Mouse (Mus musculus): ENCODE measurements around the gene Serping1. TPM values are rescaled to one million over a fixed set of nuclear protein-coding genes. Genes with fewer than 3 reads are reported as not detected.

Gene Serping1
- polyA plus RNA-seq, 1 experiment from 2014 or later = 32.2 TPM

- 70% methylated on average over 8 of the region's 8 CpGs for WGBS
- 0 out of 2 replicates have a peak, but pooled peaks cover 3% of the 10 kb centered on the region for H3K36me3 ChIP-seq
- peaks cover 4% of the 10 kb centered on the region; the same call in 1 of the 2 replicates for H3K9me3 ChIP-seq (replicated peaks)
- no peak overlapping the region for H3K27ac ChIP-seq (ENCODE audit: poor library complexity, severe bottlenecking)
- H3K27me3 ChIP-seq (replicated peaks) = no peaks in the 10 kb centered on the region
- H3K9ac ChIP-seq = no peak overlapping the region
- H3K4me1 ChIP-seq (replicated peaks) = no peaks in the 10 kb centered on the region
- ATAC-seq (ENCODE audit: insufficient number of reproducible peaks, low FRiP score) = no peak
- H3K4me2 ChIP-seq = no peak overlapping the region
- no peak overlapping the region for H3K4me3 ChIP-seq
These were observed 14.5 kb downstream of the Serping1 start for GRCm38 (mm10) chr2:84760777-84761176.

GRCm38 (mm10) chr2:84758542-84759127 lies 16.6 kb downstream of the Serping1 start:
- Histone ChIP-seq H3K27ac (ENCODE audit: poor library complexity, severe bottlenecking) (no peak overlapping the region), H3K4me1 (replicated peaks) (no peaks in the 10 kb centered on the region), H3K4me3 (no peak overlapping the region), H3K9me3 (replicated peaks) (no peaks in the 10 kb centered on the region), H3K9ac (no peak overlapping the region), H3K27me3 (replicated peaks) (no peaks in the 10 kb centered on the region), H3K4me2 (no peak overlapping the region), H3K36me3 (no peaks in the 10 kb centered on the region)
- WGBS = 2% methylated on average over 2 of the region's 2 CpGs
- peak; percentile 25; the same call in 1 of the 2 replicates for ATAC-seq (ENCODE audit: insufficient number of reproducible peaks, low FRiP score)

- H3K27ac ChIP-seq (ENCODE audit: poor library complexity, severe bottlenecking) = no peak overlapping the region
- H3K9ac ChIP-seq = no peak overlapping the region
- WGBS = 54% methylated on average over 7 of the region's 7 CpGs
- ATAC-seq (ENCODE audit: insufficient number of reproducible peaks, low FRiP score) = no peak
- H3K27me3 ChIP-seq (replicated peaks) = no peaks in the 10 kb centered on the region
- H3K4me1 ChIP-seq (replicated peaks) = no peaks in the 10 kb centered on the region
- no peak overlapping the region for H3K4me2 ChIP-seq
- no peaks in the 10 kb centered on the region for H3K36me3 ChIP-seq
- H3K4me3 ChIP-seq = no peak overlapping the region
- no peaks in the 10 kb centered on the region for H3K9me3 ChIP-seq (replicated peaks)
These were observed 18.1 kb downstream of the Serping1 start for GRCm38 (mm10) chr2:84757026-84757682.

GRCm38 (mm10) chr2:84756245-84756644 lies 19.0 kb downstream of the Serping1 start:
- H3K4me2 ChIP-seq = no peak overlapping the region
- H3K27me3 ChIP-seq (replicated peaks) = no peaks in the 10 kb centered on the region
- H3K27ac ChIP-seq (ENCODE audit: poor library complexity, severe bottlenecking) = no peak overlapping the region
- 66% methylated on average over 5 of the region's 5 CpGs for WGBS
- no peak overlapping the region for H3K4me3 ChIP-seq
- H3K9me3 ChIP-seq (replicated peaks) = no peaks in the 10 kb centered on the region
- no peak overlapping the region for H3K9ac ChIP-seq
- no peak for ATAC-seq (ENCODE audit: insufficient number of reproducible peaks, low FRiP score)
- H3K36me3 ChIP-seq = no peaks in the 10 kb centered on the region
- H3K4me1 ChIP-seq (replicated peaks) = no peaks in the 10 kb centered on the region

GRCm38 (mm10) chr2:84750115-84750514 lies 25.1 kb downstream of the Serping1 start:
- ATAC-seq (ENCODE audit: insufficient number of reproducible peaks, low FRiP score) = no peak
- no peak overlapping the region for H3K9ac ChIP-seq
- WGBS = 71% methylated on average over 6 of the region's 6 CpGs
- no peaks in the 10 kb centered on the region for H3K36me3 ChIP-seq
- no peaks in the 10 kb centered on the region for H3K9me3 ChIP-seq (replicated peaks)
- no peaks in the 10 kb centered on the region for H3K4me1 ChIP-seq (replicated peaks)
- no peak overlapping the region for H3K4me3 ChIP-seq
- no peak overlapping the region for H3K4me2 ChIP-seq
- no peaks in the 10 kb centered on the region for H3K27me3 ChIP-seq (replicated peaks)
- H3K27ac ChIP-seq (ENCODE audit: poor library complexity, severe bottlenecking) = no peak overlapping the region

- Histone ChIP-seq H3K4me1 (replicated peaks) (peaks cover 36% of the 10 kb centered on the region), H3K9me3 (replicated peaks) (no peaks in the 10 kb centered on the region), H3K27me3 (replicated peaks) (no peaks in the 10 kb centered on the region), H3K4me3 (peak overlapping the region; percentile 93), H3K4me2 (peak overlapping the region; percentile 86), H3K27ac (ENCODE audit: poor library complexity, severe bottlenecking) (peak overlapping the region; percentile 100), H3K36me3 (peaks cover 13% of the 10 kb centered on the region), H3K9ac (peak overlapping the region; percentile 64)
- 2% methylated on average over 10 of the region's 10 CpGs for WGBS
- peak; percentile 49; the same call in 1 of the 2 replicates for ATAC-seq (ENCODE audit: insufficient number of reproducible peaks, low FRiP score)
These were observed 31.1 kb downstream of the Serping1 start for GRCm38 (mm10) chr2:84744126-84744525.

- H3K27ac ChIP-seq (ENCODE audit: poor library complexity, severe bottlenecking) = peak within 1 kb of the TSS; percentile 100
- peak within 1 kb of the TSS; percentile 93 for H3K4me3 ChIP-seq
- ATAC-seq (ENCODE audit: insufficient number of reproducible peaks, low FRiP score) = peak; percentile 89
- WGBS = 2% methylated on average over 25 of the region's 25 CpGs
- H3K36me3 ChIP-seq = peaks cover 13% of the 10 kb centered on the region
- peak within 1 kb of the TSS; percentile 99 for H3K9ac ChIP-seq
- no peaks in the 10 kb centered on the region for H3K9me3 ChIP-seq (replicated peaks)
- H3K4me2 ChIP-seq = peak within 1 kb of the TSS; percentile 86
- no peaks in the 10 kb centered on the region for H3K27me3 ChIP-seq (replicated peaks)
- H3K4me1 ChIP-seq (replicated peaks) = peaks cover 41% of the 10 kb centered on the region
These were observed 31.7 kb downstream of the Serping1 start, which contains the start of gene Gm19426 for GRCm38 (mm10) chr2:84743561-84743960. Gene Gm19426 (minus strand): TSS chr2:84743655.

GRCm38 (mm10) chr2:84742451-84743283 lies 32.6 kb downstream of the Serping1 start:
- Histone ChIP-seq H3K4me3 (peak overlapping the region; percentile 93), H3K4me1 (replicated peaks) (peaks cover 50% of the 10 kb centered on the region), H3K4me2 (peak overlapping the region; percentile 86), H3K9me3 (replicated peaks) (no peaks in the 10 kb centered on the region), H3K27me3 (replicated peaks) (no peaks in the 10 kb centered on the region), H3K9ac (peak overlapping the region; percentile 99), H3K27ac (ENCODE audit: poor library complexity, severe bottlenecking) (peak overlapping the region; percentile 100), H3K36me3 (peaks cover 13% of the 10 kb centered on the region)
- WGBS = under 1% methylated on average over 24 of the region's 26 CpGs
- peak; percentile 70 for ATAC-seq (ENCODE audit: insufficient number of reproducible peaks, low FRiP score)

- Histone ChIP-seq H3K27ac (ENCODE audit: poor library complexity, severe bottlenecking) (peak overlapping the region; percentile 100), H3K36me3 (peaks cover 13% of the 10 kb centered on the region), H3K4me3 (peak overlapping the region; percentile 93), H3K27me3 (replicated peaks) (no peaks in the 10 kb centered on the region), H3K9me3 (replicated peaks) (no peaks in the 10 kb centered on the region), H3K4me2 (peak overlapping the region; percentile 86), H3K4me1 (replicated peaks) (peaks cover 57% of the 10 kb centered on the region), H3K9ac (peak overlapping the region; percentile 99)
- ATAC-seq (ENCODE audit: insufficient number of reproducible peaks, low FRiP score) = no peak
- WGBS = 7% methylated on average over 5 of the region's 5 CpGs
These were observed 33.3 kb downstream of the Serping1 start for GRCm38 (mm10) chr2:84741841-84742450.

GRCm38 (mm10) chr2:84740608-84741333 lies 34.5 kb downstream of the Serping1 start:
- 75% methylated on average over 15 of the region's 15 CpGs for WGBS
- peak overlapping the region; percentile 20 for H3K4me3 ChIP-seq
- peak overlapping the region; percentile 86 for H3K4me2 ChIP-seq
- peak overlapping the region; percentile 99; the same call in 1 of the 2 replicates for H3K9ac ChIP-seq
- H3K36me3 ChIP-seq = peaks cover 13% of the 10 kb centered on the region
- no peak for ATAC-seq (ENCODE audit: insufficient number of reproducible peaks, low FRiP score)
- H3K27ac ChIP-seq (ENCODE audit: poor library complexity, severe bottlenecking) = peak overlapping the region; percentile 58
- H3K27me3 ChIP-seq (replicated peaks) = 0 out of 2 replicates have a peak, but pooled peaks cover 3% of the 10 kb centered on the region
- H3K4me1 ChIP-seq (replicated peaks) = peaks cover 68% of the 10 kb centered on the region
- no peaks in the 10 kb centered on the region for H3K9me3 ChIP-seq (replicated peaks)
